Mouse (Mus musculus) cortical plate, adult 2 months (tissue): ENCODE results near the gene Ccdc184.

ENCODE experiments used
- CTCF ChIP-seq: fragments of 200-500 bp; IDR thresholded peaks from 2 replicates; pipeline ENCODE4 v1.5.1; 2011; ENCODE audit warnings: mild to moderate bottlenecking, control low read depth, low read length; ENCODE audit not compliant: insufficient read depth; ENCODE audit errors: extremely low read depth
- POLR2A ChIP-seq: fragments of 200-500 bp; IDR thresholded peaks from 2 replicates; pipeline ENCODE4 v1.6.1; 2011; ENCODE audit warnings: mild to moderate bottlenecking, low read length, control low read depth; ENCODE audit not compliant: insufficient read depth; ENCODE audit errors: extremely low read depth

- TF ChIP-seq POLR2A (no peak), CTCF (no peak)
Observed at GRCm38 (mm10) chr15:98213336-98213870, 46.4 kb downstream of the Ccdc184 start.
